In the genomic region with DNA sequence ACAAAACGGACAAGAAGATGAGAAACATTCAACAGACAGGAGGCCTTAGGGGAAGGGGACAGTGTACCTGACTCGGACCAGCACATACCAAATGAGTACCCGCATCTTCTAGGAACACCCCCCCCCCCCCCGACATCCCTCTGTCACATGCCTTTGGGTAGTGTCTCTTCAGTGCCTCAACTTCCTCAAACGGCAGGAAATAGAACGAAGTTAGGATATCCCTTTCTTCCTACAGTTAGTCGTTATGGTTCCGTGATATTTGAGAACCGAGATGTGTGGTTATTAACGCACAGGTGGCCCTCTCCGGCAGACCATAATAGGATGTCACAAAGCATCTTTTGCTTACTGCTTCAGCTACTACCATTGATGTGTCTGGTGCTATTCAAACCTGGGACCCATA, we compare ENCODE assay signal across 10 mouse cellular contexts. TPM values are rescaled to one million over a fixed set of nuclear protein-coding genes. Genes with fewer than 3 reads are reported as not detected.
DNase-seq lines count a peak whose midpoint lies in the region; ATAC-seq and TF ChIP-seq lines count a peak whose summit lies in the region.
"Had no signal": no experiment of that assay in that cellular context is flagged by ENCODE, and none has a peak within 500 bp of the region (broad histone marks: within the 10 kb centered on the region; RNA-seq: fewer than 3 reads in every experiment).

No protein-coding gene starts in this region.

- no peaks in the 10 kb centered on the region for H3K36me3 ChIP-seq in heart, embryonic 11.5 days (ENCODE audit: control insufficient read depth, insufficient read depth, low read length)
- no peaks in the 10 kb centered on the region for H3K36me3 ChIP-seq in thymus, adult 2 months (ENCODE audit: control insufficient read depth, insufficient read depth, low read length)
- no peaks in the 10 kb centered on the region for H3K36me3 ChIP-seq in liver, embryonic 15.5 days (replicated peaks)
- no peaks in the 10 kb centered on the region for H3K36me3 ChIP-seq in stomach, embryonic 16.5 days (ENCODE audit: control insufficient read depth, insufficient read depth, low read length)

- H3K4me3 ChIP-seq in heart, embryonic 11.5 days (ENCODE audit: low read depth, low read length), result no peak overlapping the region
- H3K4me3 ChIP-seq in thymus, adult 2 months (ENCODE audit: control insufficient read depth, insufficient read depth, low read length), result no peak overlapping the region
- H3K4me3 ChIP-seq in liver, embryonic 15.5 days (replicated peaks), result no peak overlapping the region
- no peak overlapping the region for H3K4me3 ChIP-seq in stomach, embryonic 16.5 days (replicated peaks; ENCODE audit: low read length)

- TF ChIP-seq POLR2A in thymus, adult 2 months (IDR thresholded peaks at IDR 0.05; ENCODE audit: control insufficient read depth, extremely low read depth, insufficient read depth, low read length, poor library complexity), result no peak

- H3K9ac ChIP-seq in heart, embryonic 11.5 days (ENCODE audit: low read depth, low read length), result no peak overlapping the region; the same call in 1 of the 2 replicates
- H3K9ac ChIP-seq in liver, embryonic 15.5 days, result no peak overlapping the region
- no peak overlapping the region for H3K9ac ChIP-seq in stomach, embryonic 16.5 days (ENCODE audit: low read length)

- no peaks in the 10 kb centered on the region for H3K27me3 ChIP-seq in heart, embryonic 11.5 days (ENCODE audit: control insufficient read depth, insufficient read depth, low read length)
- no peaks in the 10 kb centered on the region for H3K27me3 ChIP-seq in thymus, adult 2 months (ENCODE audit: control insufficient read depth, insufficient read depth, low read length)
- H3K27me3 ChIP-seq in liver, embryonic 15.5 days, result peaks cover 3% of the 10 kb centered on the region; the same call in 1 of the 2 replicates
- no peaks in the 10 kb centered on the region for H3K27me3 ChIP-seq in stomach, embryonic 16.5 days (ENCODE audit: control insufficient read depth, insufficient read depth, low read length)

- no peak for ATAC-seq in heart, embryonic 11.5 days (replicated peaks; ENCODE audit: insufficient number of reproducible peaks, low FRiP score, low TSS enrichment)
- no peak for ATAC-seq in liver, embryonic 15.5 days (ENCODE audit: insufficient read depth)
- ATAC-seq in stomach, embryonic 16.5 days (ENCODE audit: insufficient read depth, low FRiP score), result no peak

- DNase-seq in heart, postnatal 4 days, result no peak
- DNase-seq in thymus, adult 2 months, result no peak
- no peak for DNase-seq in thymus, postnatal 14 days
- DNase-seq in heart, adult 18-20 months, result no peak
- no peak for DNase-seq in adipocyte (ENCODE audit: low spot score)
- DNase-seq: cerebellum, adult 8-10 months; kidney, adult 11 months had no signal

- WGBS in heart, embryonic 11.5 days (ENCODE audit: insufficient replicate concordance), result 73% methylated on average over 11 of the region's 11 CpGs
- 21% methylated on average over 11 of the region's 11 CpGs for WGBS in thymus, adult 2 months
- 21% methylated on average over 11 of the region's 11 CpGs for WGBS in liver, embryonic 15.5 days (ENCODE audit: insufficient replicate concordance)
- WGBS in stomach, embryonic 16.5 days, result 74% methylated on average over 11 of the region's 11 CpGs

- H3K4me1 ChIP-seq in heart, embryonic 11.5 days (ENCODE audit: control insufficient read depth, insufficient read depth, low read length), result peaks cover 44% of the 10 kb centered on the region
- H3K4me1 ChIP-seq in thymus, adult 2 months (replicated peaks; ENCODE audit: control insufficient read depth, insufficient read depth, low read length), result peaks cover 42% of the 10 kb centered on the region
- H3K4me1 ChIP-seq in liver, embryonic 15.5 days (replicated peaks), result peaks cover 46% of the 10 kb centered on the region
- H3K4me1 ChIP-seq in stomach, embryonic 16.5 days (ENCODE audit: control insufficient read depth, insufficient read depth, low read length), result peaks cover 39% of the 10 kb centered on the region

- H3K9me3 ChIP-seq in heart, embryonic 11.5 days (replicated peaks; ENCODE audit: control insufficient read depth, low read length), result no peaks in the 10 kb centered on the region
- no peaks in the 10 kb centered on the region for H3K9me3 ChIP-seq in liver, embryonic 15.5 days (replicated peaks)
- H3K9me3 ChIP-seq in stomach, embryonic 16.5 days (replicated peaks; ENCODE audit: control insufficient read depth, low read length), result no peaks in the 10 kb centered on the region

- H3K4me2 ChIP-seq in heart, embryonic 11.5 days, result no peak overlapping the region
- peak overlapping the region; percentile 31; the same call in 1 of the 2 replicates for H3K4me2 ChIP-seq in liver, embryonic 15.5 days
- no peak overlapping the region for H3K4me2 ChIP-seq in stomach, embryonic 16.5 days (ENCODE audit: low read depth, low read length)

- no peak for TF ChIP-seq CTCF in thymus, adult 2 months (IDR thresholded peaks at IDR 0.05; ENCODE audit: borderline replicate concordance, control insufficient read depth, extremely low read depth, insufficient read depth, low read length, poor library complexity)

- H3K27ac ChIP-seq in heart, embryonic 11.5 days (ENCODE audit: low read depth, low read length), result peak overlapping the region; percentile 81; the same call in 1 of the 2 replicates
- peak overlapping the region; percentile 19; the same call in 1 of the 2 replicates for H3K27ac ChIP-seq in thymus, adult 2 months (ENCODE audit: control insufficient read depth, insufficient read depth, low read length)
- no peak overlapping the region for H3K27ac ChIP-seq in liver, embryonic 15.5 days (replicated peaks)
- H3K27ac ChIP-seq in stomach, embryonic 16.5 days (ENCODE audit: low read length), result peak overlapping the region; percentile 97; the same call in 1 of the 2 replicates

RNA-seq across cellular contexts. Expression of a gene that starts 35.3 kb away (rescaled TPM):
- 18.4 and 19.3 TPM in 2 replicates for polyA plus RNA-seq in heart, embryonic 11.5 days (2014; fragmentation: Nextera tagmentation; extraction: Ambion mirVana)
- total RNA-seq in heart, postnatal 4 days (2021), result 10 to 100 TPM; 18.7 to 20.7 TPM
- 28.7 and 32.8 TPM in 2 replicates for polyA plus RNA-seq in thymus, adult 2 months (2012; rRNA removed)
- 17.1 and 19.8 TPM in 2 replicates for polyA plus RNA-seq in liver, embryonic 15.5 days (2015; fragmentation: Nextera tagmentation; extraction: Ambion mirVana)
- 59.7 and 62.0 TPM in 2 replicates for polyA plus RNA-seq in stomach, embryonic 16.5 days (2015; fragmentation: Nextera tagmentation; extraction: Ambion mirVana)
- 10 to 100 TPM; 19.1 to 23.8 TPM for total RNA-seq in heart, adult 18-20 months (2021)
